Mouse (Mus musculus) MEL (cell line): ENCODE data around the gene Ccdc173. TPM values are rescaled to one million over a fixed set of nuclear protein-coding genes. Genes with fewer than 3 reads are reported as not detected.
A peak's percentile ranks its signal among the peaks of the same experiment; 100 is the strongest.

Experiments
- DNase-seq: peaks from one replicate; pipeline ENCODE4 v3.0.0; 2011; ENCODE audit warnings: low read depth, low spot score
- H3K27ac ChIP-seq: 2 replicates; pipeline ENCODE4 v1.5.1; 2012; ENCODE audit warnings: low read depth, mild to moderate bottlenecking, control low read depth, low read length, moderate library complexity; ENCODE audit not compliant: control insufficient read depth
- H3K27me3 ChIP-seq, 2 experiments: fragments of 150-350 bp in 1 of 2; sonication (generic) in 1 of 2; 2 replicates each; pipeline ENCODE4 v1.6.1; 2012; ENCODE audit warnings: low read length in 2 of 2, mild to moderate bottlenecking in 2 of 2, improper control_type of control experiment in 1 of 2, moderate library complexity in 1 of 2; ENCODE audit not compliant: insufficient read depth in 2 of 2, control insufficient read depth in 1 of 2
- H3K36me3 ChIP-seq, 2 experiments: 2 replicates each; pipeline ENCODE4 v1.6.1; 2012 to 2014; ENCODE audit warnings: low read length in 2 of 2, improper control_type of control experiment in 1 of 2, inconsistent platforms in 1 of 2, mild to moderate bottlenecking in 1 of 2; ENCODE audit not compliant: insufficient read depth in 2 of 2, control insufficient read depth in 1 of 2
- H3K4me1 ChIP-seq, 2 experiments: fragments of 150-350 bp in 1 of 2; sonication (generic) in 1 of 2; 2 replicates each; pipeline ENCODE4 v1.6.1; 2012; ENCODE audit warnings: low read length in 2 of 2, improper control_type of control experiment in 1 of 2, mild to moderate bottlenecking in 1 of 2; ENCODE audit not compliant: insufficient read depth in 2 of 2, control insufficient read depth in 1 of 2
- H3K4me3 ChIP-seq, 2 experiments: fragments of 150-350 bp in 1 of 2; sonication (generic) in 1 of 2; 2 replicates each; pipeline ENCODE4 v1.5.1; 2012; ENCODE audit warnings: low read depth in 2 of 2, low read length in 2 of 2, mild to moderate bottlenecking in 2 of 2, moderate library complexity in 2 of 2, control low read depth in 1 of 2, improper control_type of control experiment in 1 of 2; ENCODE audit not compliant: control insufficient read depth in 1 of 2, insufficient read depth in 1 of 2
- H3K79me2 ChIP-seq: 2 replicates; pipeline ENCODE4 v1.6.1; 2012; ENCODE audit warnings: mild to moderate bottlenecking, low read length, moderate library complexity; ENCODE audit not compliant: control insufficient read depth, poor library complexity, insufficient read depth
- H3K9ac ChIP-seq: 2 replicates; pipeline ENCODE4 v1.6.1; 2012; ENCODE audit warnings: low read depth, mild to moderate bottlenecking, control low read depth, low read length, moderate library complexity; ENCODE audit not compliant: control insufficient read depth, poor library complexity, severe bottlenecking
- H3K9me3 ChIP-seq: fragments of 150-350 bp; sonication (generic); replicated peaks from 2 replicates; pipeline ENCODE4 v1.6.1; 2012; ENCODE audit warnings: mild to moderate bottlenecking, low read length, improper control_type of control experiment, moderate library complexity; ENCODE audit not compliant: insufficient read depth
- CHD2 ChIP-seq: IDR thresholded peaks from 2 replicates; pipeline ENCODE4 v1.6.1; 2011; ENCODE audit warnings: low read length, improper control_type of control experiment
- CTCF ChIP-seq, 3 experiments: IDR thresholded peaks in 2 of 3; conservative IDR thresholded peaks in 1 of 3; 2 replicates each; pipeline ENCODE4 v1.5.1; 2011 to 2012; ENCODE audit warnings: low read length in 3 of 3, low read depth in 2 of 3, mild to moderate bottlenecking in 2 of 3, improper control_type of control experiment in 1 of 3, inconsistent platforms in 1 of 3, mixed read lengths in 1 of 3, moderate library complexity in 1 of 3; ENCODE audit not compliant: control insufficient read depth in 1 of 3, insufficient read depth in 1 of 3, poor library complexity in 1 of 3, severe bottlenecking in 1 of 3
- ELF1 ChIP-seq: IDR thresholded peaks from 2 replicates; pipeline ENCODE4 v1.6.1; 2014; ENCODE audit warnings: low read depth, mild to moderate bottlenecking, inconsistent platforms, low read length, improper control_type of control experiment, moderate library complexity
- GATA1 ChIP-seq: IDR thresholded peaks from 2 replicates; pipeline ENCODE4 v1.6.1; 2011; ENCODE audit warnings: low read depth, low read length, improper control_type of control experiment
- MAFK ChIP-seq: IDR thresholded peaks from 2 replicates; pipeline ENCODE4 v1.6.1; 2011; ENCODE audit warnings: low read depth, mild to moderate bottlenecking, low read length, improper control_type of control experiment, borderline replicate concordance
- MAX ChIP-seq: IDR thresholded peaks from 2 replicates; pipeline ENCODE4 v1.6.1; 2011; ENCODE audit warnings: low read length, improper control_type of control experiment
- MXI1 ChIP-seq: IDR thresholded peaks from 2 replicates; pipeline ENCODE4 v1.6.1; 2011; ENCODE audit warnings: mild to moderate bottlenecking, low read depth, low read length, improper control_type of control experiment
- MYB ChIP-seq: IDR thresholded peaks from 2 replicates; pipeline ENCODE4 v1.6.1; 2011; ENCODE audit warnings: mild to moderate bottlenecking, low read depth, low read length, improper control_type of control experiment
- MYC ChIP-seq: IDR thresholded peaks from 2 replicates; pipeline ENCODE4 v1.6.1; 2011; ENCODE audit warnings: low read depth, mild to moderate bottlenecking, low read length, improper control_type of control experiment, moderate library complexity
- RAD21 ChIP-seq: IDR thresholded peaks from 2 replicates; pipeline ENCODE4 v1.6.1; 2011; ENCODE audit warnings: mild to moderate bottlenecking, low read depth, low read length, improper control_type of control experiment
- SMC3 ChIP-seq: IDR thresholded peaks from 2 replicates; pipeline ENCODE4 v1.6.1; 2011; ENCODE audit warnings: low read depth, low read length, improper control_type of control experiment
- TAL1 ChIP-seq: IDR thresholded peaks from 2 replicates; pipeline ENCODE4 v1.6.1; 2012; ENCODE audit warnings: mild to moderate bottlenecking, inconsistent platforms, low read length, moderate library complexity, mixed read lengths
- USF2 ChIP-seq, 2 experiments: IDR thresholded peaks; 2 replicates each; pipeline ENCODE4 v1.6.1; 2011 to 2012; ENCODE audit warnings: improper control_type of control experiment in 2 of 2, low read length in 2 of 2, borderline replicate concordance in 1 of 2, inconsistent platforms in 1 of 2, low read depth in 1 of 2, mild to moderate bottlenecking in 1 of 2; ENCODE audit not compliant: insufficient read depth in 1 of 2
- ZKSCAN1 ChIP-seq: IDR thresholded peaks from 2 replicates; pipeline ENCODE4 v1.6.1; 2012; ENCODE audit warnings: low read depth, mild to moderate bottlenecking, inconsistent platforms, low read length, improper control_type of control experiment, moderate library complexity
- ZMIZ1 ChIP-seq: IDR thresholded peaks from 2 replicates; pipeline ENCODE4 v1.6.1; 2012; ENCODE audit warnings: low read depth, mild to moderate bottlenecking, inconsistent platforms, low read length, improper control_type of control experiment, moderate library complexity
- polyA plus RNA-seq, 2 experiments: library from polyadenylated mRNA; stranded (reverse) in 1 of 2; unstranded in 1 of 2; fragments of >175 nt in 1 of 2; fragments of >200 nt in 1 of 2; gene quantifications; 2 replicates each; pipeline versions ENCODE4 v1.2.1 to v1.2.4; 2012; ENCODE audit warnings: low replicate concordance in 2 of 2, low read depth in 1 of 2; ENCODE audit not compliant: insufficient read length in 2 of 2, insufficient read depth in 1 of 2, missing spikeins in 1 of 2
- total RNA-seq: library from RNA; depleted of rRNA; stranded (reverse); fragments of 300-350 nt; gene quantifications from 2 replicates; pipeline ENCODE4 v1.2.3, GENCODE M21; 2012

Gene Ccdc173
- total and polyA plus RNA-seq, 3 experiments, result 1.1 to 1.9 TPM; not detected in 1

DNA sequence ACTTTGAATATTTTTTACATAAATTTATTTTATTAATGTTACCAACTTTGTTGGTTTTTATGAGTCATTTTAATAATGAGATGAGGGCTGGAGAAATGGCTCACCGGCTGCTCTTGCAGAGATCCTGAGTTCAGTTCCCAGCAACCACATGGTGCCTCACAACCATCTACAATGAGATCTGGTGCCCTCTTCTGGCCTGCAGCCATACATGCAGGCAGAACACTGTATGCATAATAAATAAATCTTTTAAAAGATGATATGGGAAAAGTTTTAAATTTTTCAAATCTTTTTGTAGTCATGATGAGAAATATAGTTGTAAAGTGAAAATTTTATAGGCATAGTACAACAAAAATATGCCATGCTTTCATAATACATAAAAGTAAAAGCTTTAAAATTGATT is 44.3 kb downstream of the Ccdc173 start:
- no peak overlapping the region for H3K4me3 ChIP-seq

DNA sequence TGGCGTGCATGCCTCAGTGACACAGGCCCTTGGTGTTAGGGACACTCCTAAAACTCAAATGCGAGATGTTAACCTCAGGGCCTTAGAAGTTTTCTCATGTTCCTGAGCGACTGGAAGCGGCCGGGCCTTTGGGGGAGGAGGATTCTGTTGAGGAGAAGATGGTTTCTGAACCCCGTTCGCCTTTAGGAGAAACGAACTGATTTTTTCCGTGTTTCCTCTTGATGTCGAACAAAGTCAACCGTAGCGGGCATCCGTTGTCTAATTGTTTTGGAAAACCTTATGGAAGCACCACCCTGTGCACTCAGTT is 65.9 kb downstream of the Ccdc173 start:
- Histone ChIP-seq H3K27me3 (peaks cover 8 to 13% of the 10 kb centered on the region in 2 experiments), H3K27ac (peak overlapping the region; percentile 82), H3K9ac (peak overlapping the region; percentile 95), H3K4me3 (peak overlapping the region; percentile 91 to 95), H3K36me3 (peaks cover 6 to 15% of the 10 kb centered on the region in 2 experiments), H3K9me3 (no peaks in the 10 kb centered on the region), H3K79me2 (peaks cover 33% of the 10 kb centered on the region), H3K4me1 (peaks cover 0 to 5% of the 10 kb centered on the region in 2 experiments; a peak in 3 of 4 replicates)
- TF ChIP-seq USF2 (IDR thresholded peaks at IDR 0.05; ENCODE audit: borderline replicate concordance in 1 of 2, insufficient read depth in 1 of 2, low read depth in 1 of 2, low read length in 2 of 2) (no peak), CHD2 (no peak), TAL1 (no peak), RAD21 (no peak), GATA1 (no peak), MAX (no peak), MXI1 (no peak), ZMIZ1 (no peak), ELF1 (no peak), MAFK (no peak), MYB (no peak)
- peak; percentile 63 for DNase-seq

More for the DNA sequence above, 44.3 kb downstream of the Ccdc173 start:
- Histone ChIP-seq H3K9ac (no peak overlapping the region), H3K4me1 (no peaks in the 10 kb centered on the region), H3K9me3 (no peaks in the 10 kb centered on the region), H3K27me3 (no peaks in the 10 kb centered on the region), H3K36me3 (peaks cover 0 to 54% of the 10 kb centered on the region in 2 experiments; a peak in 2 of 4 replicates)
- TF ChIP-seq CTCF (IDR thresholded peaks at IDR 0.05 in 2 of 3, conservative IDR thresholded peaks at IDR 0.05 in 1 of 3; ENCODE audit: control insufficient read depth in 1 of 3, insufficient read depth in 1 of 3, low read depth in 2 of 3, low read length in 3 of 3, poor library complexity in 1 of 3, severe bottlenecking in 1 of 3) (peak; percentile 31 to 53 (median 50)), MYC (0 out of 2 replicates have a peak, but pooled peaks have one; percentile 46), ZKSCAN1 (no peak), SMC3 (peak; percentile 25)
- TF ChIP-seq, all 39 proteins: peak for 3
- peak; percentile 41 for DNase-seq
- Histone ChIP-seq H3K27ac (no peak overlapping the region), H3K79me2 (no peaks in the 10 kb centered on the region)
